Mouse (Mus musculus): ENCODE results near the gene Rps6ka2. TPM values are rescaled to one million over a fixed set of nuclear protein-coding genes. Genes with fewer than 3 reads are reported as not detected.
"Not testable (repeated sequence)": the region's sequence is repeated elsewhere in the genome, so short reads cannot be mapped to it uniquely, and the experiment has no call there.

Gene Rps6ka2
- polyA plus RNA-seq, 1 experiment, result 21.5 TPM

DNA sequence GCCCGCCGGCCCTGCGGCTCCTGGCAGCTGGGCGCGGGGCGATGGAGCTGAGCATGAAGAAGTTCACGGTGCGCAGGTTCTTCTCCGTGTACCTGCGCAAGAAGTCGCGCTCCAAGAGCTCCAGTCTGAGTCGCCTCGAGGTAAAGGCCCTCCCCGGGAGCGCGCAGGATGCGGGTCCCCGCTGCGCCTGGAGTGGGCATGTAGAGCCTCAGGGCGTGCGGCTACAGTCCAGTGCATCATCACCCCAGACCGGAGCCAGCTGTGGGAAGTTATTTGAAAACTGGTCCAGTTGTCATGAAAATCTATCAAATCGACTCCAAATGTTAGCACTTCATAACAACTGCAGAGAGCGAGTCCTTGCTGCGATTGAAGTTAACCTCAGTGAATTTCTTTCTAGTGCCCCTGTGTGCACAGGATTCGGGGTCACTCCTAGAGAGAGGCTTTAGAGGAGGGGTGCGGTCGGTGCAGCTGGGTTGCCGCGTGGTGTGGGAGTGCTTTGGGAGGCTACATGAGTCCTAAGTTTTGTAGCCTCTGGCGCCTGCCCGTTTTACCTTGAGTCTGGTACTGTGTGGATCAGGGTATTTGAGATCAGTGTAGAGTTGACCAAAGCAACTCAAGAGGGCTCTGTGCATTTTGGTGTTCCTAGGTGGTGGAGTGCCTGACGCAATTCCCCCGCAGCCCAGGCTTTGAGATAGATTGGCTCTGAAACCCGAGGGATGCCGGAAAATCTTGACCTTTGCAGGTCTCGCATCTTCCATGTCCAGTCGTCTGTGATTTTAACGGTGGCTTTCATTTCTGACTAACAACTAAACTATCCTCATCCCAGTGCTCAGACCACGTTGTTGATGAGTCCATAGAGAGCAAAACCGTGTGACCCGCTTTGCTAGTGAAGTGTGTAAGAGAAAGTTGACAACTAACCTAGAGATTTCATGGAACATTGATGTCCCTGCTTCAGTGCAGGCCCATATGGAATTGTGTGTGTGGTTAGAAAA, 685 bp downstream of the Rps6ka2 start:
- Histone ChIP-seq H3K27ac (ENCODE audit: insufficient read depth, low read length) (peak overlapping the region; percentile 42), H3K4me3 (ENCODE audit: insufficient read depth, low read length) (peak overlapping the region; percentile 87), H3K4me1 (ENCODE audit: control insufficient read depth, insufficient read depth, low read length) (peaks cover 5% of the 10 kb centered on the region)
- TF ChIP-seq POLR2A (IDR thresholded peaks at IDR 0.05; ENCODE audit: low read depth, low read length) (no peak), CTCF (IDR thresholded peaks at IDR 0.05; ENCODE audit: borderline replicate concordance, insufficient read depth, low read length) (no peak)

DNA sequence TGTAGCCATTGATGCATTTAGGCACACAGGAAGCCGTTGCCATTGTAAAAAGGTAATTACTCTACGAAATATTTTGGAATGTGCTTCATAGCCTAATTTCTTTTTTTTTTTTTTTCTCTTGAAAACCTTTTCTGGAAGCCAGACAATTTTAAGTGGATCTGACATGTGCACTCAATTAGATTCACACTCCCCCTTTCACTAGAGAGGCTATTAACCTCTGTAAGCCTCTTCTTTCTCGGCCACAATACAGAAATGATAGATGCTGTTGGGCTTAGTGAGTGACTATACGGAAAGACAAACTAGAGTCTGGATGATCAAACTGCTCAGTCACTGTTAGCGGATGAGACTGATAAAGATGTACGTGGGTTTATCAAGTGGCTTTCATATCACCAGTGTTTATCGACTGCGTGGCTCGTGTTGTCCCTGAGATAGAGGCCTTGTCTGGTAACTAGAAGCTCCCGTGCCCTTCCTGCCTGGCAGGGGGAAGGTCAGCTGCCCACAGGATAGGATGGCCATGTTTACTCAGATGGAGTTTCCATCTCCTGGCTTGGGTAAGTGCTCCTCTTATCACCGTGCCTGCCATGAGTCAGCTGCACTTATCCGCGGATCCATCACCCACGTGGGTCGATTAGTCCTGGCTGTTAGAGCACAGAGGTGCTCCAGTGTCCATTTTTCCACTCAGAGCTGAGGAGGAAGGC, 3.6 kb downstream of the Rps6ka2 start:
- H3K4me1 ChIP-seq (ENCODE audit: control insufficient read depth, insufficient read depth, low read length), result peaks cover 7% of the 10 kb centered on the region
- H3K27ac ChIP-seq (ENCODE audit: insufficient read depth, low read length), result no peak overlapping the region
- TF ChIP-seq POLR2A (IDR thresholded peaks at IDR 0.05; ENCODE audit: low read depth, low read length) (no peak), CTCF (IDR thresholded peaks at IDR 0.05; ENCODE audit: borderline replicate concordance, insufficient read depth, low read length) (no peak)
- H3K4me3 ChIP-seq (ENCODE audit: insufficient read depth, low read length), result no peak overlapping the region

DNA sequence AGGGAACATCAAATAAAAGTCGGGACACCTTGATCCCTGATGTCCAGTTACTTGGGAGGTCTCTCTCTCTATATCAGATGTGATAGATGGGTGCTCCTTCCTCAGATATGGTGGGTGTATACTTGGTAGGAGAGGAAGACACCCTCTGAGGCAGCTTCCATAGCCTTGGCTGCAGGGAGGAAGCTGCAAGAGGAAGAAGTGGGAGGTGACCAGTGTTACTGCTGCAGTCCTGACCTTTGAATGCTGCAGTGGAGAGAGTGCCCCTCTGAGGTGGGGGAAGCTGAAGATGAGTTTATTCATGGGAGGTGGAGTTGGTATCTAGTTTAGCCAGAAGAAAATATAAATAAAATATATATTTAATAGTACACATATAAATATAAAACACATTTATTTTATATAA, 5.4 kb downstream of the Rps6ka2 start:
- TF ChIP-seq CTCF (IDR thresholded peaks at IDR 0.05; ENCODE audit: borderline replicate concordance, insufficient read depth, low read length), result no peak
- TF ChIP-seq POLR2A (IDR thresholded peaks at IDR 0.05; ENCODE audit: low read depth, low read length), result no peak
- H3K4me3 ChIP-seq (ENCODE audit: insufficient read depth, low read length), result no peak overlapping the region
- no peak overlapping the region for H3K27ac ChIP-seq (ENCODE audit: insufficient read depth, low read length)

DNA sequence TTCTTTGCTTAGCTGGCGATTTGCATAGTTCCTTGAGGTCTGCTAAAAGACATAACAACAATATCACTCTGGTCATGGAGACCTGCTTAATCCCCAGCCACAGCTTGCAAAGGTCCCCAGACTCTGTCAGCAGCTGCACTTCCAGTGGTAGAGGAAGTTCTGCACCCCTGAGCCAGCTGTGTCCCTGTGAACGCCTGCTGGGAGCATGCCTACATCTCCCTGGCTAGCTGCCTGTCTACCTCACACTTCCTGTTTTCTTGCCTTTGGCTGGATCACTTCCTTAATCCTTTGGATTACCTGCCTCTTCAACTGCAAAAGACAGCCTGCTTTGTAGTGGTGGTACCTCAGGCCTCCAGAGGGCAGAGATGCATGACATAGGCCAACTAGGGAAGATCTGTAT, 6.5 kb downstream of the Rps6ka2 start:
- Histone ChIP-seq H3K4me3 (ENCODE audit: insufficient read depth, low read length) (no peak overlapping the region), H3K4me1 (ENCODE audit: control insufficient read depth, insufficient read depth, low read length) (peaks cover 2% of the 10 kb centered on the region; the same call in 1 of the 2 replicates), H3K27ac (ENCODE audit: insufficient read depth, low read length) (no peak overlapping the region)
- TF ChIP-seq CTCF (IDR thresholded peaks at IDR 0.05; ENCODE audit: borderline replicate concordance, insufficient read depth, low read length), result no peak
- TF ChIP-seq POLR2A (IDR thresholded peaks at IDR 0.05; ENCODE audit: low read depth, low read length), result no peak

More for the DNA sequence above, 5.4 kb downstream of the Rps6ka2 start:
- peaks cover 2% of the 10 kb centered on the region; the same call in 1 of the 2 replicates for H3K4me1 ChIP-seq (ENCODE audit: control insufficient read depth, insufficient read depth, low read length)

DNA sequence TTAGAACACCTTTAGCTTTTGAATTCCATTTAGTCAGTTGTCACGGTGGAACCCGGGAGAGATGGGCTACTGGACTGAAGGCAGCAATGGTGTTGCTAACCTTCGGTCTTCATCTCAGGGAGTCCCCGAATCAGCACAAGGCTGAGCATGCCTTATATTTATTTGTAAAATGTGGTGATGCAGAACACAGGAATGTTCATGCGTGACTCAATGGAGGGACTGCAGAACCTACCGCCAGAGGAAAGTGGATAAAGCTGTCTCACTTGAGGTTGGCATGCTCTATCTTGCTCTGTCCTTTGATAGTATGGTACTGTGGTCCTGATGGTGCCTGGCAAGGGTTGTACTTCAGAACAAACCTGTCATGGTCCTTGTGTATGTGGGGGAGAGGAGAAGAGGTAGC, 8.3 kb downstream of the Rps6ka2 start:
- no peak overlapping the region for H3K4me3 ChIP-seq (ENCODE audit: insufficient read depth, low read length)
- H3K27ac ChIP-seq (ENCODE audit: insufficient read depth, low read length), result no peak overlapping the region
- no peak for TF ChIP-seq POLR2A (IDR thresholded peaks at IDR 0.05; ENCODE audit: low read depth, low read length)
- no peak for TF ChIP-seq CTCF (IDR thresholded peaks at IDR 0.05; ENCODE audit: borderline replicate concordance, insufficient read depth, low read length)
- peaks cover 2% of the 10 kb centered on the region; the same call in 1 of the 2 replicates for H3K4me1 ChIP-seq (ENCODE audit: control insufficient read depth, insufficient read depth, low read length)

DNA sequence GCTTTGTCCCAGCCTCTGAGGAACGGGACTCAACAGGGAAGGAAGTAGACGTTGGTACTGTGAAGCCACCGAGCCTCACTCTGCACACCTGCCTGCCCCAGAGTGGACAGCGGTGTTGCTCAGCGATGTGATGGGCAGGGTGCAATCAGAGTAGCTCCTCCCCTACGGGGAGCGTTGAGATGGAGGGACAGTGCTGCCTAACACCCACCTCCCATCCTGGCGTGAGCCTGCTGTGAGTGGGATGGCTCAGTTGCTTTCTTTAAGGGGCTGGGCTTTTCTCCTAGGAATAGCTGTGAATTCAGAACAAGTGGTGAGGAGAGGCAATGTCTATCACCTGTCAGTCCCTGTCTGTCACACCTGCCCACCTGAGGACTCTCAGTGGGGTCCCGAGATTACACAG, 12.3 kb downstream of the Rps6ka2 start:
- peaks cover 2% of the 10 kb centered on the region; the same call in 1 of the 2 replicates for H3K4me1 ChIP-seq (ENCODE audit: control insufficient read depth, insufficient read depth, low read length)
- H3K27ac ChIP-seq (ENCODE audit: insufficient read depth, low read length), result no peak overlapping the region
- H3K4me3 ChIP-seq (ENCODE audit: insufficient read depth, low read length), result no peak overlapping the region
- TF ChIP-seq POLR2A (IDR thresholded peaks at IDR 0.05; ENCODE audit: low read depth, low read length) (no peak), CTCF (IDR thresholded peaks at IDR 0.05; ENCODE audit: borderline replicate concordance, insufficient read depth, low read length) (no peak)

DNA sequence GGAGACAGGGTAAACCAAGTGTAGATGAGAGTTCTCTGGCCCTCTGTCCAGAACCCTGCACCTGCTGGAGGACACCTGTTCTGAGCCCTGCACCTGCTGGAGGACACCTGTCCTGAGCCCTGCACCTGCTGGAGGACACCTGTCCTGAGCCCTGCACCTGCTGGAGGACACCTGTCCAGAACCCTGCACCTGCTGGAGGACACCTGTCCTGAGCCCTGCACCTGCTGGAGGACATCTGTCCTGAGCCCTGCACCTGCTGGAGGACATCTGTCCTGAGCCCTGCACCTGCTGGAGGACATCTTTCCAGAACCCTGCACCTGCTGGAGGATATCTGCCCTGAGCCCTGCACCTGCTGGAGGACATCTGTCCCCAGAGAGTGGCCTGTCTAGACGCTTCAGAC, 17.1 kb downstream of the Rps6ka2 start:
- not testable (repeated sequence) for H3K4me1 ChIP-seq (ENCODE audit: control insufficient read depth, insufficient read depth, low read length); H3K4me3 ChIP-seq (ENCODE audit: insufficient read depth, low read length); H3K27ac ChIP-seq (ENCODE audit: insufficient read depth, low read length)

DNA sequence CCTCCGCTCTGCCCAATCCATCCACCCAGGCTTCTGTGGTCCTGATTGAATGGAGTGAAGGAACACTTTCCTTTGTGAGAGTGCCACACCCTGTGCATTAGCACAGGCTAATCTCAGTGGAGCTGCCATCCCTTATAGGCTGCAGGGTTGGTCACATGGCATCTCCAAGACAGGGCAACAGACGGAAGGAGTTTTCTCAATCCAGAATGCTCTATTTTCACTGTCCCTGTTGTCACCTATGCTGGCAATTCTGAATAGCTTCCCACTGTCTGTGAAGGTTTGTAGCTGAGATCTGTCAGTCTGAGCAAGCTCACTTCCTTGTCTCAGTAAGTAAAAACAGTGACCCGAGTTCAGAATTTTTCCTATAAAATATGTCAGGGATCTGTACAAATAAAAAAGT, 19.5 kb downstream of the Rps6ka2 start:
- Histone ChIP-seq H3K27ac (ENCODE audit: insufficient read depth, low read length) (no peak overlapping the region), H3K4me1 (ENCODE audit: control insufficient read depth, insufficient read depth, low read length) (no peaks in the 10 kb centered on the region), H3K4me3 (ENCODE audit: insufficient read depth, low read length) (no peak overlapping the region)
- TF ChIP-seq CTCF (IDR thresholded peaks at IDR 0.05; ENCODE audit: borderline replicate concordance, insufficient read depth, low read length) (no peak), POLR2A (IDR thresholded peaks at IDR 0.05; ENCODE audit: low read depth, low read length) (no peak)

DNA sequence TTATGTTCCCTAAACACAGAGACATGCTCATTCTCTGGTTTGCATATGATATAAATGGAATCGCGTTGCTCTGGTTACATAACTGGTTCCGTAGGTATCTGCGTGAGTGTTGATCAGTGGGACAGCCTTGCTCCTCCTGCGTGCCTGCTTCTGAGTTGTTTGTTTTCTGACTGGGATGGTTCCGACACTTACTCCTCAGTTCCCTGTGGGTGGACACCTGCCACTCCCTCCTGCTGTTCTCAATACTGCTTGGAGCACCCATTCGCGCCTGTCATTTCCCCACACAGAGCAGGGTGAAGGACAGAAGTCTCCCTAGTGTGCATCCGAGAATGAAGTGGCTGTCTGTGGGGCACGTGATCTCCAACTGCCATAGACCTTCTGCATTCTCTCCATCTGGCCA, 20.1 kb downstream of the Rps6ka2 start:
- Histone ChIP-seq H3K4me1 (ENCODE audit: control insufficient read depth, insufficient read depth, low read length) (no peaks in the 10 kb centered on the region), H3K4me3 (ENCODE audit: insufficient read depth, low read length) (no peak overlapping the region), H3K27ac (ENCODE audit: insufficient read depth, low read length) (no peak overlapping the region)
- TF ChIP-seq POLR2A (IDR thresholded peaks at IDR 0.05; ENCODE audit: low read depth, low read length) (no peak), CTCF (IDR thresholded peaks at IDR 0.05; ENCODE audit: borderline replicate concordance, insufficient read depth, low read length) (no peak)
